Mouse (Mus musculus) frontal cortex, adult 2 months (tissue): ENCODE measurements around the gene Suclg2. TPM values are rescaled to one million over a fixed set of nuclear protein-coding genes. Genes with fewer than 3 reads are reported as not detected.

Source experiments
- DNase-seq, 2 experiments: peaks; one replicate each; pipeline ENCODE4 v3.0.0; 2022; ENCODE audit warnings: low spot score in 1 of 2; ENCODE audit errors: extremely low spot score in 1 of 2
- polyA plus RNA-seq: library from polyadenylated mRNA; depleted of rRNA; stranded (reverse); fragments of >200 nt; gene quantifications from 2 replicates; pipeline ENCODE4 v1.2.3, GENCODE M21; 2012; rRNA removed

Suclg2 gene
- 23.4 and 27.7 TPM in 2 replicates for polyA plus RNA-seq

DNA sequence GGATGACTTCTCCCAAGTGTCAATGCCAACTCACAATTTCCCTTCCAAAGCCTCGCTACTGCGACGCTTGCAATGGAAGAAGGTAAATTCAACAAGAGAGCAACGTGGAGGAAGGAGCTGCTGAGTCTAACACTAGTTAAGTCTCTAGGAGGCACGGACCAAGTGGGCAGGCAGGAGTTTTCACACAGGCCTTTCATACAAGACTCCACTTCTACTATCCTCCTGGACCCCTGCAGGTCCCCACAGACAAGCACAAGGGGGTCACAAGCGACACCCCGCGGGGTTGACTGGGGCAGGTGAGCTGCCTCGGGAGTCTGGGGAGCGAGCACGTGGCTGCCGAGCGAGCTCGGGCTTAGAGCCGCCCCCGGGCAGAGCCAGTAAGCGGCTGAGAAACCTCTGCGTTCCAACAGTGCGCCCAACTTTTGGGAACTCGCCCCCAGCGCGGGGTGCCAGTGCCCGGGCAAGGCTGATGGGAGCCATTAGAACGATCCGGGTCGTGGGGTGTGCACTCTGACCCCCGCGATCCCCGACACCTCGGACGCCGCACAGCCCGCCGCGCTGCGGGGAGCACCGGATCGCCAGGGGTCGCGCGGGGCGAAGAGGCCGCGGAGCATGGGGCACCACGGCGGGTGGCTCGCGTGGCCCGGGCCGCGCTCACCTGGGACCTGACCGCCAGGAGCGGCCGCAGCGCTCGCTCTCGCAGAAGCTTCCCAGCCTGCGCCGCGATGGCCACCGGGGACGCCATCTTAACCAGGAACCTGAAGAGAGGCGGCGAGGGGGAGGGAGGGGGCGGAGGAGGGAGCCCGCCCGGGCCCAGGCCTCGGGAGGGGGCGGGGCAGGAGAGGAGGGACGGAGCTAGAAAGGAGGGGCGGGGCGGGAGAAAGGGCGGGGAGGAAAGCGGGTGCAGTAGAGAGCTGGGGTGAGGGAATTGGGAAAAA, at the start of gene Suclg2:
Gene Suclg2, minus strand, starts transcription at position 770 of the 938 bp plus-strand sequence.
- DNase-seq: peak in 1 of 2 experiments; percentile 50

DNA sequence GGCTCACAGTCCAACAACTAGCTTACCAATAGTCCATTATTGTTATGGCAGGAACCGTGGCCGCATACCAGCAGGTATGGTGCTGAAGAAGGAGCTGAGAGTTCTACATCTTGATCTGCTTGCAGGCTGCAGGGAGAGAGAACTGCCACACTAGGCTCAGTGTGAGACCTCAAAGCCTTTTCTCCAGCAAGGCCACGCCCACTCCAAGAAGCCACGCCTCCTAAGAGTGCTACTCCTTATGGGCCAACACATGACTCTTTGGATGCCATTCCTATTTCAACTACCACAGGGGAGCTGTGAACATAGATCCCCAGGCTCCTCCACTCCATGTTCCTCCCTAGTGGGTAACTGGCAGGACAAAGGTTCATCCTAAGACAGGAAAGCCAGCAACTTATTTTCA, 48.0 kb upstream of the Suclg2 start:
- DNase-seq: no peak

DNA sequence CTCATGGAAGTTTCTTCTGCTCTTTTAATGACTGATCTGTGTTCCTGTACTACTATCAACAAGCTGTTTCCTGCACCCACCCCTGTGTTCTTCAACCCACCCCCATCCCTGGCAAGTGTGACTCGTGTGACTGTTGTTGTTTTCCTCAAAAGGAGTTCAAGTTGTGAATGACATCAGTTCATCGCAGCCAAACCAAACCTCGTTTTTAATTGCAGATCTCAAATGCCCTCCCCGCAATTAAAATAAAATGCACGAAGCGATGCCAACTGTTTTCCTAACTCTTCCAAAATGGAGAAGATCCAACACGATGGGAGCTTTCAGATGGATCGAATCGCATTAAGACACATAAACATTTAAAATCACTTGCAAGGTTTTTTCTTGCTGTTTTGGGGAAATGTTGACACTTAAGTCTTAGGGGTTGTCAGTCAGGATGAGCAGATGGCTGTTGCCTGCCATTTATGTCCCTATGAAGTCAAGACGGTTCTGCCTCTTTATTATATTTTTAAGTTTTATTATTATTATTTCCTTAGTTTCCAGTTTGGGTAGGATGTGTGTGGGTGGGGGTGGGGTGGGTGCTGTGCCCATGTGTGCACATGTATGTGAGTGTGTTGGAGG, 41.1 kb upstream of the Suclg2 start:
- DNase-seq: no peak

DNA sequence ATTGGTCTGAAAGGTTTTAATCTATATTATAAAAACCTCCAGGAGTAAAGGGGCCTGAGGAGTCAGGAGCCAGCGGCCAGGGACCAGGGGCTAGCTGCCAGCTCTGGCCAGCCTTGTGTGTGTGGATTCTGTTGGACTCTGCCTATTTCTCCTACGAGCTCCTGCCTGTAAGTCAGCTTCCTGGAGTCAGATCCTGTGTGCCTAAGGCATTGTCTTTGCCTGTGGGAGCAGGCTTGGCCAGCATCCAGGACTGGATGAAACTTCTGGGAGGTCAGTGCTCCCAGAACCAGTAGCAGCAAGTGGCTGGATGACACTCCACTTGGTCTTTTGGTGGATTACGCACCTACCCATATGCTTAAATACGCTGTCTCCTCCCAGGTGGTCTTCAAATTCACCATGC, 23.8 kb upstream of the Suclg2 start:
- DNase-seq: no peak

DNA sequence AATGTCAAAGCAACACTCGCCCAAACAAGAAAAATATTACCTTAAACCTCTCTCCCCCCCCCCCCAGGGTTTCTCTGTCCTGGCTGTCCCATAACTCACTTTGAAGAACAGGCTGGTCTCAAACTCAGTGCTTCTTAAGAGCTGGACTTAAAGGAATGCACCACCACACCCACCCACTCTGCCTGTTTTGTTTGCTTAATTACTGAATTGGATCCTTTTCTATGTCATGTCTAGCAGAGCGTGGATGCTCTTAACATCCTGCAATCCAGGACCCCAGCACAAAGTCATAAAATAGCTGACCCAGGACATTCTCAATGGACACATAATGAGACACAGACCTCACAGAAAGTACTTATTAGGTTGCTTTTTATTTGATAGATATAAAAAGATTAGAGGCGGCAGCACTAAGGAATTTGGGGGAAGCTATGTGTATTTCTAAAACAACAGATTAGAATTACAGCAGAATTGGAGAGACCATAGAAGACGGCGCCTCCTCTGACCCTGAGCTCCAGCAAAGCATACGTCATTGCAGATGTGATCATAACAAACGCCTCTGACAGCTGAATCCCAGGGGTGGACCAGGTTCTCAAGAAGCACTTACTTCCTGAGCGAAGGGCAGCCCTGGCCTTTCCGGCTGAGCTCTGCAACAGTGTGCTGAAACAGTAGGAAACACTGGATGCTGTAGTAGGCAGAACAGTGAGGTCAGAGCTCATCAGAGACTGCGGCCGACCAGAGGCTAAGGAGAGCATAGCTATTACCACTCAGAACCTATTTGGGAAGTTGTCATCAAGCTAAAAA, 13.2 kb upstream of the Suclg2 start:
- no peak for DNase-seq

DNA sequence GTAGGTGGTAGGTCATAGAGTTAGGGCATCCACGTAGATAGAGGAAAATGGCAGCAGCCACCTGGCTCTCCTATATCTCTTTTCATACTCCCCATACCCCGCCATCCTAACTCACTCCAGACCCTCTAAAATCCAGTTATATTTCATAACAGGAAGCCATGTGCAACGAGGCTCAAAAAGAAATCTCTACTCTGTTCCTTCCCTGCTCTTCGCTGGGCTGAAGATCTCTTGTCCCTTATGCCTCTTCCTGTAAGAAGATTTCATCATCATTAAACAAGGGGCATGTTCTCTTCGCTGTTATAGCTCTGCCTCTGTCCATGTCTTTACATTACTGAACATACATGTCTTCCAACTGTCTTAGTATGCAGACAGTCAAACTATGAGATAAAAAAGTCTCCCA, 10.8 kb upstream of the Suclg2 start:
- DNase-seq: no peak

DNA sequence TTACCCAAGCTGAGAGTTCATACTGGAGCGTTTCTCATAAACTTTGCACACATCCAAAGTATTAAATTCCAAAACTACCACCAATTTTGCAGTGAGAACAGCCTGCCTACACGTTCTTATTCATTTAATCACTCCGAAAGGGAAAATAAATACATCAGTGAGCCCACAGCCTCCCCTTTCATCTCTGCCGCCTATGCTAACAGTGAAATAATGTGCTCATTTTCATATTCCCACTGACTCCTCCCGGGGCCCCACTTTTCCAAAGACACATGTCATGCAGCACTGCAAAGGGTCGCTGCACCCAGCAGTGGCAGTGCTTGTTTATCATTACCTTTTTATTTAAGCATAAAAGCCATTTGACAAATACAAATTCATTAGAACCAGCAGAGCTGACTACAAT, 6.7 kb upstream of the Suclg2 start:
- DNase-seq: no peak

DNA sequence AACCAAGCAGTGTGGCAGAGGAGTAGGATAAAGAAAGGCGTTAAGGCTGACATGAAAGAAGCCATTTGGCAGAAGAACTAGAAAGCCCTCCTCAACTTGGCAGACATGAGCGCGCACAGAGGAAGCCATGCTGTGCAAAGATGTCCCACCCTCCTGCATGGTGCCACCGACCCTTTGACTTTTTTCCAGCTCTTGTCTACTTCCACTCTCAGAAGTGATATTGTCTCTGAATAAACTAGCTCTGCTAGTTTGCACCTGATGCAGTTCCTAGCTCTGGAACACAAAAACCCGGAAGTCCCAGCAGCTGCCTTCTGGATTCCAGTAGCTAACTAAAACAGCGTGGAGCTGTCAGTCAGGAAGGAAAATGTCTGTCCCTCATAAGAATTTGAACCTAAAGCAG, 4.8 kb upstream of the Suclg2 start:
- DNase-seq: no peak

DNA sequence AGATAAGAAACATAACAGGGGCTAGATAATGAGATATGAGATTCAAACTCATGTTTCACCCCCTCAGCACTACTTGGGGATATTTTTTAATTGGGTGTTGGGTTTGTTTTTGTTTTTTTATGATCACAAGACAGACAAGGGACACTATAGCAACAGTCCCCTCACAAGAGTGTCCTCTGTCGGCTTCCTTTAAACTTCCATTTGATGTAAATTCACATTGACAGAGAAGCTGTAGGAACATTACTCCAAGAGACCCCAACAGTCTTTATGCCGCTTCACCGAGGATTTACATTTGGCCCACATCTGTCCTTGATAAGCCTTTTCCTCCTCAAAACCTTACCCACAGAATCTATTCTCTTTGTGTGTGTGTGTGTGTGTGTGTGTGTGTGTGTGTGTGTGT, 1.2 kb upstream of the Suclg2 start:
- no peak for DNase-seq

DNA sequence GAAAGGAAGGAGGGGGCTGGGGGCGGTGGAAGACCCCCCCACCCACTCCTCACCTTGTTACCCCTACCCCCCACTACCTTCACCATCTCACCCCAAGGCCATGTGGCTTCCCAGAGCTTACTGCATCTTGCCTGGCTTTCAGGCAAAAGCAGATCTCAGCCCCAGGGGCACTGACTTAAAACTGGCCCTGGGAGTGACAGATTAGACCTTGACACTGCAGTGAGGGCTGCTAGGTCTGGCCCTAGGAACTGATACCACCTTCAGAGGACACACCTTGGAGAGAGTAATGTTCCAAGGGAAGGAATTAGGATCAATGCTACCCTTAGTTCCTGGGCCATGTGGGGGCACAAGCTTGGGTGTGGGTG, 351 bp upstream of the Suclg2 start:
- no peak for DNase-seq

DNA sequence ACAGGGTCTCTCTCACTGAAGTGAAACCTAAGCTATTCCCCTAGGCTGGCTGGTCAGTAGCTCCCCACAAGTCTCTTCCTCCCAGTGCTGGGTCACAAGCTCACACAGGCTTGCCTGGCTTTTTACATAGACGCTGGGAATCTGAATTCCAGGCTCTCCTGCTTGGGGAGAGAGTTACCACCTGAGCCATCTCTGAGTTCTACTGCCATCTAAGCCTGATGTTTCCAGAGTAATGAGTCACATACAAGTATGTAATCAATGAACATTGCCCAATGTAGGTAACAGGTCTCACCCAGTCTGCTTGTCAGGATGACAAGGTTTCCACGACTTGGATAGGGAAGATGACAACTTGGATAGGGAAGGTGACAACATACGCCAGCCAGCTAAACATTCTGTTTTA, 1.5 kb downstream of the Suclg2 start:
- no peak for DNase-seq

DNA sequence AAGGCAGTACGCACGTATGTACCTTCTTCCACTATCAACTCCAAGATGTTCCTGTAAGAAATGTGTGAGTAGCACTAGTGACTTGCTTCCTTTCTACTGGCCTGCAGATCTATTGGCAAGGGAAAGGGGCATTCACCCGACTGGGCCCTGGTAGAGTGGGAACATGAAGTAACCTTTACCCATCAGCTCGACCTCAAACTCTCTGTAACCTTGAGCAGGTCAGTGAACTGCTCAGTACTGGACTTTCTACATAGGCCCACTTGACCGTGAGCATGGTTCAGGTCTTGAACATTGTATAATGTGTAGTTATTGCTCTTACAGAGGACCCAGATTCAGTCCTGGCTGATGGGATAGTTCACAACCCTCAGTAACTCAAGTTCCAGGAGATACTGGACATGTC, 2.1 kb downstream of the Suclg2 start:
- DNase-seq: no peak

DNA sequence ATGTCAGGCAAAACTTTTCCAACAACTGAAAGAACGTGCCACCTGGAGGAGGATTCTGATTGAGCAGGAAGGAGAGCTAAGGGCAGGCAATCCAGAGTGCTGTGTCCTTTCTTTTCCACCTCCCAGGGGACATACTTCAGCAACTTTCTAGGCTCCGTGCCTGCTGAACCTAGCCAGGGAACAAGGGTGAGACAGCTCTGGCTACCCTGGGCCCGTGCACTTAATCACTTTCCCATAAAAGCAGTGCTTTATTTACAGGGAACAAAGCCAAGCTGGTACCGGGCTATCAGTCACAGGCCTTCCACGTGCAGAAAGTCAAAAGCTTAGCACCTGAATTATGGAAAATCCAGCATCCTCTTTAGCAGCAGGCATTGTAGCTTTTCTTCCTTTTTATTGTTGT, 5.4 kb downstream of the Suclg2 start:
- no peak for DNase-seq

DNA sequence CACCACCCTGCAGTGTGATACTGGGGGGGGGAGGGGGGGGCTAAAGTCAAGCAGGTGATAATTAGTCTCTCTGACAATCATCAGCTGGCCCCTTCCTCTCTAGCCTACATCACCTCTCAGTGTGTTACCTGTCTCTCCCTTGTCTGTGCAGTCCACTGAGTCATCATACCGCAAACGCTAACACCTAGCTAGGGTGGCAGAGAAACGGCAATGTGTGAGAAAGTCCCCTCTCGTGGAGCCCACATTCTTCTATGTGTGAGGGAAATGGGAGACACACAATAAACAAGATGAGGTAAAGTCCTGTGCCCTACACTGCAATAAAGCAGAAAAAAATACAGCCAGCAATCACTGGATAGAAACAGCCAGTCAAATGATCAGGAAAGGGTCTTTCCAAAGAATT, 6.5 kb downstream of the Suclg2 start:
- DNase-seq: no peak

DNA sequence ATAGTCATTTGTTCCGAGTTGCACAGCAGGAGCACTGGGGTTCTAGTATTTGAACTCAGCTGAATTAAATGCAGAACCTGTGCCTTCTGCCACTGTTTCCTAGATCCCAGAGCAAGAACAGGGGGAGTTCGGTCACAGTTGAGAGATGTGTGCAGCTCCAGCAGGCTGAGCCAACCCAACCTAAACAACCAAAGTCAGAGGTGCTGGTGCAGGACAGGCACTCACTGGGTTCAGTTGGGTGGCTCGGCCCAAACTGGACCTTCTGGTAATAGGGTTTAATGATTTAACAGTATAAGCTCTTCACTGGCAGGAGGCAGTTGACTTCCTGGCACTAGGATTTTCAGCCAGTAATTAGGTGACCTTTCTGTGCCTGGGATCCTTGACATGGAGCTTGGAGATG, 6.9 kb downstream of the Suclg2 start:
- no peak for DNase-seq

DNA sequence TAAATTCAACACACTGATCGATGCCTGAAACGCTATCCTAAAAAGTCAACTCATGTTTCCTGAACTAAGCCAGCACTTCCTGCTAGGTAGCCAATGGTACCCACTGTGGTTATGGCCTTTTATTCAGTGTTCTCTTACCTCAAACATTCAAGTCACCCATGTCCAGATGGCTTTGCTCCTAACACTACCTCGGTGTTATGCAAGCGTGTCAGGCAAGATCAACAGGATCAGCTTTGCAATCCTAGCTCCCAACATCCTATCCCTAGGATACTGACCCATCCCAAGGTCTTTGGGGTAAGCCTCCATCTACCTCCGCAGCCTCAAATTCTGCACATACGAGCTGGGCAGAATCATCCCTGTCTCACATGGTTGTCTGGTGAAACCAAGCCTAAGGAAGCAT, 7.7 kb downstream of the Suclg2 start:
- no peak for DNase-seq

DNA sequence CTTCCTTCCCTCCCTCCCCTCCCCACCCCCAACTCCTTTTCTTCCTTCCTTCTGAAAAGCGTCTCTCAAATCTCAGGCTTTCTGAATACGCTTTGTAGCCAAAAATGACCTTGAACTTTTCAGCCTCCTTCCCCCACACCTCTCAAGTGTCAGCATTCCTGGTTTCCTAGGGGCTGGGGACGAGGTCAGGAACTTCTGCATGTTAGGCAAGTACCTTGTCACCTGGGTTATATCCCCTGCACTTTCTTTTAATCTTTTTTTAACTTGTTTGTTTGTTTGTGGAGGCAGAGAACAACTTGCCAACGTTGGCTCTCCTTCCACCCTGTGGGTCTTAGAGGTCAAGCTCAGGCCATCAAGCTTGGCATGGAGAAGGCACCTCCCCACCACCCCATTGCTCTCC, 9.1 kb downstream of the Suclg2 start:
- DNase-seq: no peak

DNA sequence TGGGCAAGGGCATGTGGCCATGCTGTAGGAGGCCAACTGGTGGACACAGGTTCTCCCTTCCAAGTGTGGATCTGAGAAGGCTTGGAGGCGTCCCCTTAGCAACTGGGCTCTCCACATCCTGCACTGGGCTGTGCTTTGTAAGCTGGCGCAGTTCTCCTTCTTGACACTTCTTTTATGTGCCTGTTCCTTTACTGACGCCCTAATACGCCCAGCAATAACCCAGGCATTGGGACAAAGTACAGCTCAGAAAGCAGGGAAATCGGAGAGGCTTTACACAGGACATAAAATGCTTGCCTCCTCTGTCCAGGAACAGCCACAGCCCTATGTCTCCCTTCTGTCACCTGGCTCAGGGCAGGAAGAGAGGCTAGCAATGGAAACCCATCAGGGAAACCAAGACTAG, 9.5 kb downstream of the Suclg2 start:
- DNase-seq: no peak

DNA sequence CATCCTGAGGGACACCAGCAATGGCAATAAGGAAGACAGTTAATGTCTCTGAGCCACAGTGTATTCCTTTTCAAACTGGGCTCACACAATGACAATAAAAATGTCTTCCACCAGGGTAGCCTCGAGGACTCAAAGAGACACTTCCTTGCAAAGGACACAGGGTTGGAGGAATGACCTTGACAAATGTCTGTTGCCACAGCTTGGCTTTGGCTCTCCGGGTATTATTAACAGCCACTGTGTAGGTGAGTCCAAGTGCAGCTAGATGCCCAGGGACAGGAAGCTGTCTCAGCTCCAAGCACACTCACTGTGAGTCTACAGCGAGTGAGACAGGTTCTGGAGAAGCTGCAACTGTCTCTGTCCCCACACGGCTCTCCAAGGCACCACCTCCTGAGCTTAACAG, 14.0 kb downstream of the Suclg2 start:
- DNase-seq: no peak

DNA sequence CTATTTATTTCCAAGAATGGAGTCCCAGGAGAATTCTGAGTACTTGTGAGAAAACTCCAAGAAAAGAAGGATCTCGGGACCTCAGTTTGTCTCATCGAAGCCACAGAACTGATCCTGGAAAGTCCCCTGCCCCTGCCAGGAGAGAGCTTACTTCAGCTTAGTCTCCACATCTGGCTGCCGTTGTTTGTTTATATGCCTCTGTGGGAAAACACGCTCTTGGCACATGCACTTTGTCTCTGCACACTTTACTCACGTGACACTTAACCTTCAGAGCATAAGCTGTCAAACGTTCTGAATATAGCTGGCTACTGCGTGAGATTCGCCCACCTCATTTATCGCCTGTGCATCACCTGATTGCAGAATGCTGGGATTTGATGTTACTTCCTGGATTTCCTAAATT, 16.4 kb downstream of the Suclg2 start:
- DNase-seq: no peak

DNA sequence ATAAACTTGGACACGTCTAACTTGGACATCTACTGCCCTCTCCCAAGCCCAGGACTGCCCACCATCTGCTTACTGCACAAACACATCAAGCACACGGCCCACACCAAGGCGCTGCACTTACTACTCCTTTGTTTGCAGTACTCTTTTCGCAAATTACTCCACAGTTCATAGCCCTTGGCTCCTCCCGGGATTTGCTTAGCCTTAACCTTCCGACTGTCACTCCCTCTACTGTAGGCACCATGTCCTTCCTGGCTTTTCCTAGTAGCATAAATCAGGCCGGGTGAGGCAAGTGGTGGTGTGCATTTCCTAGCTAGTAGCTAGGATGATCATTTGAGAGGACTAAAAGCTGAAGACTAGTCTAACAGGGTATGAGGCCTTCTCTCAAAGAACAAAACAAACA, 16.8 kb downstream of the Suclg2 start:
- DNase-seq: no peak
